Mouse (Mus musculus) embryonic facial prominence, embryonic 12.5 days (tissue): ENCODE measurements at regions not wholly inside any gene's neighbourhood (a gene's known extent, or its start where the extent isn't known, plus 50 kb on each side); places are given as distances from the start of the nearest gene placed in this dataset.
A peak's percentile ranks its signal among the peaks of the same experiment; 100 is the strongest.

Experiments
- ATAC-seq: fragments of 200-750 bp; cut with Nextera tagmentation; 2 replicates; pipeline ENCODE4 v1.8.0; 2017; ENCODE audit not compliant: insufficient number of reproducible peaks, insufficient read depth, low FRiP score, low TSS enrichment
- H3K27ac ChIP-seq: fragments of 300-500 bp; sonication (generic); 2 replicates; pipeline ENCODE4 v1.5.1; 2016; ENCODE audit warnings: mild to moderate bottlenecking
- H3K27me3 ChIP-seq: fragments of 300-500 bp; sonication (generic); 2 replicates; pipeline ENCODE4 v1.6.1; 2016; ENCODE audit warnings: mild to moderate bottlenecking, moderate library complexity
- H3K36me3 ChIP-seq: fragments of 300-500 bp; sonication (generic); 2 replicates; pipeline ENCODE4 v1.6.1; 2016; ENCODE audit warnings: mild to moderate bottlenecking
- H3K4me1 ChIP-seq: fragments of 300-500 bp; sonication (generic); 2 replicates; pipeline ENCODE4 v1.6.1; 2016
- H3K4me2 ChIP-seq: fragments of 300-500 bp; sonication (generic); replicated peaks from 2 replicates; pipeline ENCODE4 v1.6.1; 2016; ENCODE audit warnings: mild to moderate bottlenecking, moderate library complexity
- H3K4me3 ChIP-seq: fragments of 300-500 bp; sonication (generic); 2 replicates; pipeline ENCODE4 v1.5.1; 2016; ENCODE audit warnings: mild to moderate bottlenecking
- H3K9ac ChIP-seq: fragments of 300-500 bp; sonication (generic); 2 replicates; pipeline ENCODE4 v1.6.1; 2016; ENCODE audit warnings: mild to moderate bottlenecking, moderate library complexity
- H3K9me3 ChIP-seq: fragments of 300-500 bp; sonication (generic); 2 replicates; pipeline ENCODE4 v1.6.1; 2016; ENCODE audit warnings: mild to moderate bottlenecking, moderate library complexity
- WGBS: fragments of 180-500 bp; shearing (Covaris S2); methylation state at CpG from one replicate; pipeline ENCODE4 v1.1.7; 2016; 5-methylcytosine and 5-hydroxymethylcytosine counted together

DNA sequence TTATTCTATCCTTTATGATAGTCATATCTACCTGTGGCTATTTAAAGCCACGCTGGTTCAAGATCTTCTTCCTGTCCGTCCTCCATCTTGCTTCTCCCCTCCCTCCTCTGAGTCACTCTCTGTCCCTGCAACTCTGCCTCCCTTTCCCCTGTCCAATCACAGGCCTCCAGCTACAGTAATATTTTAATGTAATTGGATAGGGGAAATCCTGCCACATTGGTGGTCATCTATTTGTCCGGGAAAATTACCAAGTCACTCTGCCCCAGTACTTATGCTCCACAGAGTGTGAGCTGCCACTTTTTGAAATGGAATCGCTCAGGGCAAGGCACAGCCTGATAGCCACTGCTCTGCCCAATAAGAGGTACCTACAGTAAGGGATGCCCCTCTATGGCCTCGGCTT, 179.4 kb downstream of the Fam43a start:
- Histone ChIP-seq H3K4me2 (no peak overlapping the region), H3K9ac (no peak overlapping the region), H3K36me3 (no peaks in the 10 kb centered on the region), H3K4me3 (no peak overlapping the region), H3K27ac (no peak overlapping the region), H3K4me1 (peaks cover 26% of the 10 kb centered on the region), H3K27me3 (no peaks in the 10 kb centered on the region), H3K9me3 (no peaks in the 10 kb centered on the region)
- ATAC-seq, result no peak
- WGBS, result 75% methylated on average over 5 of the region's 5 CpGs

DNA sequence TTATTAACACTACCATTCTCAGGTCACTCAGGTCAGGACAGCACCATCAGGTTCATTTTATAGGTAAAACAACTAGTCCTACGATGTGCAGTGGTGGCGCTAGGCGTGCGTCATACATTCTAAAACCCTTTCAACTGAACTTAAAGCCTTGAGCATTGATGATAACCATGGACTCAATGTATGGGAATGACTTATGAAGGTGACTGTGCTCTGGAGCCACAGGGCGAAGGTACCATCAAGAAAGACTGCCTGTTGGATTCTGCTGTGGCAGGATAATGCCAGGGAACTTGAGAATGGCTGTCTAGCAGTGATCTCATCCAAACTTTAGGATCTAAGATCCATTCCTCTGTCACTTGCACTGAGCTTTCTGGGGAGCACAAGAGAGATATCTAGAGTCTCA, 184.7 kb downstream of the Fam43a start:
- Histone ChIP-seq H3K9ac (no peak overlapping the region), H3K27me3 (no peaks in the 10 kb centered on the region), H3K27ac (no peak overlapping the region), H3K36me3 (no peaks in the 10 kb centered on the region), H3K4me3 (no peak overlapping the region), H3K4me1 (peaks cover 3% of the 10 kb centered on the region; the same call in 1 of the 2 replicates), H3K9me3 (no peaks in the 10 kb centered on the region), H3K4me2 (no peak overlapping the region)
- 93% methylated on average over 5 of the region's 5 CpGs for WGBS
- no peak for ATAC-seq

DNA sequence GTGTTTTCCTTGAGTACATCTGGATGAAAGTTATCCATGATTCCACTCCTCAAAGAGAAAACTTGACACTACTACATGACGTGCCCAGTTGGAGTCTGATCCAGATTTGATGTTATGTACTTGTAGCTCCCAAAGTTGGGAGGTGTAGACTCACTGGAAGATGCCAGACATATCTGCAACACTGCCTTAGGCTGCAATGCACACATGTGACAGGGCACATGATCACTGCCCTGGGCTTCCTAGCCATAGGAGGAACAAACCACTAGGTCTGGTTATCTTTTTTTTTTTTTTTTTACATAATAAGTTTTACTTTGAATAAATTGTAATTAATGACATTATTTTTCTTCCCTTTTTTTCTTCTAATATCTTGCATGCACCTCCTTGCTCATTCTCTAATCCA, 185.4 kb downstream of the Fam43a start:
- ATAC-seq, result no peak
- Histone ChIP-seq H3K4me2 (no peak overlapping the region), H3K9me3 (no peaks in the 10 kb centered on the region), H3K36me3 (no peaks in the 10 kb centered on the region), H3K4me1 (peaks cover 10% of the 10 kb centered on the region), H3K9ac (no peak overlapping the region), H3K27me3 (no peaks in the 10 kb centered on the region), H3K27ac (no peak overlapping the region), H3K4me3 (no peak overlapping the region)
- 87% methylated on average over 1 of the region's 1 CpGs for WGBS

DNA sequence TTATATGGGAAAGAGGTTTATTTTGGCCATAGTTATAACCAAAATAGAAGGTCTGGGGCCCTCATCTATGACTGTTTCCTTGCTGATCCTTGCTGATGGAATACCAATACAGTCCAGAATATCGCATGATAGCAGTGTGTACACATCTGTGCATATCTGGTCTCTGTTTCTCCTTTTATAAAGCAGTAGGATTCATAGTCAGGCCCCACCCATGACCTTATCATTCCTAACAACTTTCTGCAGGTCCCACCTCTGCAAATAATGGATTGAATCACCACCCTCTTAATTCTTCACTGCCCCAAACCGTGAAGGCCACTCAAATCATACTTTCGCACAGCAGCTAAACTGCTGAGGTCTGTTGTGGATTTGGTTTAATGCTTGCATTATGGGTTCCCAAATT, 186.5 kb downstream of the Fam43a start:
- Histone ChIP-seq H3K4me3 (no peak overlapping the region), H3K9me3 (no peaks in the 10 kb centered on the region), H3K27me3 (no peaks in the 10 kb centered on the region), H3K4me1 (peaks cover 21% of the 10 kb centered on the region), H3K27ac (no peak overlapping the region), H3K4me2 (no peak overlapping the region), H3K9ac (no peak overlapping the region), H3K36me3 (no peaks in the 10 kb centered on the region)
- 80% methylated on average over 3 of the region's 3 CpGs for WGBS
- ATAC-seq, result no peak

DNA sequence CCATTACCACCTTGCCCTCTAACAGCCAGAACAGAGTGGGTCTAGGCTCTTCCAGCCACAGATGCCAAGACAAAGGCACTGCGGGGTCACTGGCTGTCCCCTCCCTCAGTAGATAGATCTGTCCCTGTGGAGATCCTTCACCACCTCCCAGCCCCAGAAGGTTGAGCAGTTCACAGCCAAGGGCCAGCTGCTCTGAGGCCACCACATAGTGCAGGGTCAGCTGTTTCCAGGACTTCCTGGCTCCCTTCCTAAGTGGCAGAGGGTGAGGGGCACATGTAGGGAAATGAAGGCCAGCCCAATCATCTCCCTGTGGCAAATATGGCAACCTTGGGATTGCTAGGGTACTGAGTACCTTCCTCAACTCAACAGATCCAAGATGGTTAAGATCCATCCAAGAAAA, 187.8 kb downstream of the Fam43a start:
- Histone ChIP-seq H3K9ac (no peak overlapping the region), H3K4me3 (no peak overlapping the region), H3K9me3 (no peaks in the 10 kb centered on the region), H3K27ac (no peak overlapping the region), H3K36me3 (no peaks in the 10 kb centered on the region), H3K4me1 (peaks cover 21% of the 10 kb centered on the region), H3K4me2 (no peak overlapping the region), H3K27me3 (no peaks in the 10 kb centered on the region)
- no peak for ATAC-seq
- whole genome bisulfite sequencing, result 88% methylated on average over 1 of the region's 1 CpGs

DNA sequence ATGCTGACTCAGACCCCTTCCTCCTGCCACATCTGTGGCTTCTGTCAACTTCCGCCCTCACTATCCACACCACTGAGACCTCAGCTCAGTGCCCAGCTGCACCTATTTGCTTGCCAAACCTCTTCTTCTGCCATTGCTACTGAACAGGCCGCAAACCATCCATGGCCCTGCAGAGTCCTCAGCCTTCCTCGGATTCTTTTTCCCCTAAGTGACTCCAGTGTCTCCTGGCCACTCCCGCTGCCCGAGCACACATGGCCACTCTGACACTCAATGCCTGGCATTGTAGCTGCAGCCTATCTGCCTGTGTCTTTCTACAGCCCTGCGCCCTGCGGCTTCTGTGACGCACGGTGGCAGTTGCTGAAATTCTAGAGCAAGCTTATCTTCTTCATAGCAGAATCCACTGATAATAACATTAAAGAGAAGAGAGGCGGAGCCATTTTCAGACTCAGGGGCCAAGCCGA, 188.8 kb downstream of the Fam43a start:
- 77% methylated on average over 11 of the region's 11 CpGs for WGBS
- H3K9ac ChIP-seq, result no peak overlapping the region
- peaks cover 21% of the 10 kb centered on the region for H3K4me1 ChIP-seq
- H3K36me3 ChIP-seq, result no peaks in the 10 kb centered on the region
- no peak overlapping the region for H3K4me3 ChIP-seq
- ATAC-seq, result no peak
- H3K9me3 ChIP-seq, result no peaks in the 10 kb centered on the region
- H3K4me2 ChIP-seq, result no peak overlapping the region
- no peak overlapping the region for H3K27ac ChIP-seq
- no peaks in the 10 kb centered on the region for H3K27me3 ChIP-seq

DNA sequence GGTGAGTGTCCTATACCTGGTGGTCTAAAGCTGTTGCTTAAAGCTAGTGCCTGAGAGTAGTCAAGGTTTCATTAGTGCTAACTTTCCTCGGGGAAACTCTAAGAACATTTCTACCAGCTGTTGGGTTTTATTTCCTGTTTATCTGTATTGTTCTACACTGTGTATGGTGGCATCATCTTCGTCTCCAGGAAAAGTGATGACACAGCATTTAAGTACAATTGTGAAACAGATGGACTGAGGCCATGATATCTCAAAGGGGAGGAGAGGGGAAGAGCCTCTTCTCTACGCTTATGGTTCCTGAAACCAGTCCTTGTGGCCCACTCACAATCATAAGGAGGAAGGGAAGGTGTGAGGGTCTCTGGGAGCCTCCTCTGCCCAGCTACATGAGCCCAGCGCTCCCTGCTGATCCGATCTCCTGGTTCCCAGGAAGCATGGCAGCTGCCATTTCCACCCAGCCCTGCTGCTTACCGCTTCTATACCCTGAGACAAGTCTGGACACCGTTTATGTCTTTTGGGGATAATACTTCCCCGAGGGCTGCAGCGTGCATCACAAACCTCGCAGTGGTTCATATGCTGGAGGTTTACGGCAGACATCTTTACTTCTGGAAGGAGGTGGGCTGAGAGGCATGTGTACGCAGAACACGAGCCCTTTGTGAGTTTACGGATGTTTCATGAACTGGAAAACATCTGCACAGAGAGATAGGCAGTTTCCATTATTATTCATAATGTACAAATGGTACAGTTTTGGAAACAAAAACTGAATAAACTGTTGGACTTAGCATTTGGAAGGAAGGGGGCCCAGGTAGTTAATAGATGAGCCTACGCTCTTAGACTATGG, 189.6 kb downstream of the Fam43a start:
- Histone ChIP-seq H3K27ac (no peak overlapping the region), H3K4me3 (no peak overlapping the region), H3K4me1 (peaks cover 21% of the 10 kb centered on the region), H3K4me2 (no peak overlapping the region), H3K9ac (no peak overlapping the region), H3K9me3 (no peaks in the 10 kb centered on the region), H3K36me3 (no peaks in the 10 kb centered on the region), H3K27me3 (no peaks in the 10 kb centered on the region)
- WGBS, result 85% methylated on average over 15 of the region's 15 CpGs
- no peak for ATAC-seq

DNA sequence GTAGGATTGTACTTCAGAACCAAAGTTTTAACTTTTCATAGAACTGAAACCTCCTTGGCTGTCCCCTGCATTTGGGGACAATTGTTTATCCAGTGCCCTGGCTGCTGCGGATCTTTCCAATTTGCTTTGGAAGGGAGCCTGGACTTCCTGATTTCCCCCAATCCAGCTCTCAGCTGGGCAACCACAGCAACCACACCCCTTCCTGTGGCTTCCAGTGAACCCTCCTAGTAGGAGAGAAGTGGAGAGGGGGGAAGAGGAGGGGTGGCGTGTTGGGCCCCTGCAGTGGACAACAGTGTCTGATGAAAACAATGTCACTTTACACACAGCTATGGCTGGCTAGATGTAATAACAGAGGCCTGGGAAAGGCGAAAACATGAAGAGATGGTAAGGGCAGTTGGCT, 190.5 kb downstream of the Fam43a start:
- 30% methylated on average over 3 of the region's 3 CpGs for WGBS
- H3K27me3 ChIP-seq, result no peaks in the 10 kb centered on the region
- no peaks in the 10 kb centered on the region for H3K9me3 ChIP-seq
- ATAC-seq, result no peak
- 0 out of 2 replicates have a peak overlapping the region, but pooled peaks have one; percentile 10 for H3K9ac ChIP-seq
- H3K4me3 ChIP-seq, result no peak overlapping the region
- no peaks in the 10 kb centered on the region for H3K36me3 ChIP-seq
- peak overlapping the region; percentile 81 for H3K27ac ChIP-seq
- H3K4me1 ChIP-seq, result peaks cover 21% of the 10 kb centered on the region
- H3K4me2 ChIP-seq, result 0 out of 2 replicates have a peak overlapping the region, but pooled peaks have one; percentile 5

DNA sequence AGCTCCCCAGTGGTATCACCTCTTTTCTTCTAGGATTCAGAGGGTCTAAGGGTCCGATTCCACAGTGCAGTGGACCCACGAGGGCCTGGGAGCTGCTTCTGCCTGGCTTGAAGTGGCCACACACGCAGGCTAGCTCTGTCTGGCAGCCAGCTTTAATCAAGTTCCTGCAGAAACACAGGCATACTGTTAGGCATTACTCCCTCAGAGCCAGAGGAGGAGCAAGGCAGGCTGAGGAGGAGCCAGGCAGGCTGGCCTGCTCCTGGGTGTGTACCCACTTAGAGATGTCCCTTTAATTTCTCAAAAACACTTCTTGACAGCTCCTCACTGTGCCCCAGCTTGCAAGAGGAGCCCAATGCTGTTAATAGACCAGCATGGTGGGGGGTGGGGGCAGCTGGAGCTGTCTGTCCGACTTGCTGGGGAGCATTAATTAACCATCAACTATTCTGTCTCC, 191.1 kb downstream of the Fam43a start:
- peak; percentile 79; the same call in 1 of the 2 replicates for ATAC-seq
- 0 out of 2 replicates have a peak overlapping the region, but pooled peaks have one; percentile 10 for H3K9ac ChIP-seq

DNA sequence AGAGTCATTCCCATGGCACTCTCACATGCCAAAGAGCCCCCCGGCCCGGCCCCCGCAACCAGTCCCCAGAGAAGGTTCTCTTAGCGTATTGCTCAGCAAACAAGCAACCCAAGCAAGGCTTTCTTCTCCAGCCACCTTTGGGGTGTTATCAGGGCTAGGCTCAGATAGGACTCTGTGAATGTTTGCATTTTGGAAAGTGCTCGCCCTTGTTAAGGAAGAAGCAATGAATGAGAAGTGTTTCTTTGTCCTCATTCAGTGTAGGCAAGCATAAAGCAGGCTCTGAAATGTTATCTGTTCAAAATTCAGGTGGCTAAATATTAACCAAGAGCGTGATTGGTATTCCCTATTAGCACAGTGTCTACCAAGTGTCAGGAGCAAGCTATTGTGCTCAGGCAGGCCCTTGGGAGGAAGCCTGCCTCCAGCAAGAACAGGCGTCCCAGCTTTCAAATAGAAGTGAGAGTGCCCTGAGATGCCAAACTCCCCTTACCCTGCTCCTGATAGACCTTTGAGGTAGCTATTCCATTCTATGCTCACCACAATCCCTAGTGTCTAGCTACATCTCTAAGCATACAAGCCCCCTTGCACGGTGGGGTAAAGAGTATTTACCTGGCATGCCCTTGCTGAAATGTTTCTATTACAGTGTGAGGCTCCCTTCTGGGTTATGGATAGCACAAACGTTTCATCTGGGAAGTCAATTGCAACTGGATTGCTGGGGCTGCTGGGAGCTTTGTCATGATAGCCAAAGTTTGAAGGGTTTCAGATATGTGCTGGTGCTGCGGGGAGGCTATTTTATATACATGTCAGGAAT, 191.7 kb downstream of the Fam43a start:
- peak overlapping the region; percentile 81; the same call in 1 of the 2 replicates for H3K27ac ChIP-seq
- no peak overlapping the region for H3K4me3 ChIP-seq
- no peaks in the 10 kb centered on the region for H3K36me3 ChIP-seq
- no peaks in the 10 kb centered on the region for H3K27me3 ChIP-seq
- H3K9me3 ChIP-seq, result no peaks in the 10 kb centered on the region
- WGBS, result 75% methylated on average over 10 of the region's 10 CpGs
- no peak overlapping the region for H3K4me2 ChIP-seq
- H3K4me1 ChIP-seq, result peaks cover 21% of the 10 kb centered on the region
- ATAC-seq, result no peak
- H3K9ac ChIP-seq, result no peak overlapping the region

More for the DNA sequence above, 191.1 kb downstream of the Fam43a start:
- H3K9me3 ChIP-seq, result no peaks in the 10 kb centered on the region
- peaks cover 21% of the 10 kb centered on the region for H3K4me1 ChIP-seq
- H3K27ac ChIP-seq, result peak overlapping the region; percentile 81
- WGBS, result 9% methylated on average over 4 of the region's 4 CpGs
- no peaks in the 10 kb centered on the region for H3K27me3 ChIP-seq
- H3K4me3 ChIP-seq, result no peak overlapping the region
- 0 out of 2 replicates have a peak overlapping the region, but pooled peaks have one; percentile 5 for H3K4me2 ChIP-seq
- H3K36me3 ChIP-seq, result no peaks in the 10 kb centered on the region

DNA sequence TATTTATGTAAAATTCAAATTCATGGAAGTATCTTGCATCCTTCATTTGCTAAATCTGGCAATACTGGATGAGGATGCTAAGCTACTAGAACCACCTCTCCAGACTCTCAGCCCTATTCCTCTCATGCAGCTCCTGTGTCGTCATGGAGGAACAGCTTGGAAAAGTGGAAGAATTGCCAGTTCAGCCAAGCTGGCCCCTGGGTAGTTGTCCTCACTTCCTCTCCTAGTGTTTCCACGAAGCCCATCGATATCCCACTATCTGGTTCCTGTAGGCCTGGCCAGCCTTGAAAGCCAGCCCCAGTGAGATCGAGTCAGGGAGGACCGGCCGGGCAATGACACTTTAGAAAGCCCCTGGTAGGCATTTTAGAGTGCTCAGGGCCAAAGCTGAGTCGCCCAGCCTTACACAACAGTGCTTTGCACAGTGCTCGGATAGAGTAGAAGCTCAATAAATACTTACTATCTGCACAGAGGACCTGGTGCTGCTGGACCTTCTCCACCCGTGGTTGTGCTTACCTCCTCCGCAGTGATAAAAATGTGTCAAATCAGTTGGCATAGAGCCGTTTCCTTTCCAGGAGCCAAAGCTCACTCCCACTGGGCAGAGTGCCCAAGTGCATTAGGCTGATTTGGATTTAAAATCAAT, 193.3 kb downstream of the Fam43a start:
- Histone ChIP-seq H3K27me3 (no peaks in the 10 kb centered on the region), H3K36me3 (no peaks in the 10 kb centered on the region), H3K4me3 (no peak overlapping the region), H3K4me2 (no peak overlapping the region), H3K27ac (no peak overlapping the region), H3K4me1 (peaks cover 21% of the 10 kb centered on the region), H3K9ac (no peak overlapping the region), H3K9me3 (no peaks in the 10 kb centered on the region)
- 85% methylated on average over 11 of the region's 11 CpGs for WGBS
- ATAC-seq, result no peak
